In genomic region chr10:80442989-80443388, GRCm38 (mm10) we compare ENCODE assay signal across 23 mouse cellular contexts. TPM values are rescaled to one million over a fixed set of nuclear protein-coding genes. Genes with fewer than 3 reads are reported as not detected.
DNase-seq lines count a peak whose midpoint lies in the region; ATAC-seq lines count a peak whose summit lies in the region.
"Had no signal": no experiment of that assay in that cellular context is flagged by ENCODE, and none has a peak within 500 bp of the region (broad histone marks: within the 10 kb centered on the region; RNA-seq: fewer than 3 reads in every experiment).

No protein-coding gene starts in this region.

- peak; percentile 35 to 51 for DNase-seq in spleen, adult 18-20 months
- no peak for DNase-seq in spleen, postnatal 14 days (ENCODE audit: low spot score in 2 of 2)
- DNase-seq in right cerebral cortex, adult 2 months (ENCODE audit: low spot score in 2 of 2), result no peak
- DNase-seq in forebrain, embryonic 14.5 days (ENCODE audit: low spot score), result no peak
- DNase-seq: adrenal gland, postnatal 10 days; cerebellum, adult 9-10 months; gastrocnemius, postnatal 36 days; kidney, adult 18-20 months; kidney, postnatal 14 days; right cerebral cortex, adult 18-20 months; thymus, postnatal 36 days had no signal

- no peak for ATAC-seq in intestine, embryonic 16.5 days
- no peak for ATAC-seq in intestine, embryonic 15.5 days
- ATAC-seq in activated CD4-positive, CD25-positive, alpha-beta regulatory T cell, adult 4 months, result peak; percentile 54
- ATAC-seq in neutrophil, adult 5-6 weeks (ENCODE audit: extremely low read depth, insufficient number of reproducible peaks, low FRiP score, poor library complexity, severe bottlenecking), result peak; percentile 24
- ATAC-seq in forebrain, embryonic 14.5 days, result no peak
- ATAC-seq: forebrain, embryonic 15.5 days; lung, postnatal 0 days; Patski had no signal

- no peak overlapping the region for H3K4me3 ChIP-seq in intestine, embryonic 16.5 days (ENCODE audit: low read length)
- no peak overlapping the region for H3K4me3 ChIP-seq in intestine, embryonic 15.5 days (replicated peaks)
- no peak overlapping the region for H3K4me3 ChIP-seq in forebrain, embryonic 14.5 days (ENCODE audit: low read depth, low read length)
- H3K4me3 ChIP-seq: forebrain, embryonic 15.5 days; hindbrain, embryonic 15.5 days had no signal

- H3K4me2 ChIP-seq in intestine, embryonic 16.5 days (ENCODE audit: low read depth, low read length), result no peak overlapping the region
- H3K4me2 ChIP-seq in intestine, embryonic 15.5 days (replicated peaks), result no peak overlapping the region
- H3K4me2 ChIP-seq in forebrain, embryonic 14.5 days (ENCODE audit: low read length), result no peak overlapping the region
- H3K4me2 ChIP-seq: forebrain, embryonic 15.5 days; heart, embryonic 11.5 days; hindbrain, embryonic 15.5 days had no signal

- 68% methylated on average over 2 of the region's 2 CpGs for WGBS in intestine, embryonic 16.5 days
- 49% methylated on average over 2 of the region's 2 CpGs for WGBS in intestine, embryonic 15.5 days
- WGBS in forebrain, embryonic 14.5 days, result 58% methylated on average over 2 of the region's 2 CpGs

- no peaks in the 10 kb centered on the region for H3K9me3 ChIP-seq in intestine, embryonic 16.5 days (ENCODE audit: control insufficient read depth, low read length)
- H3K9me3 ChIP-seq in intestine, embryonic 15.5 days, result no peaks in the 10 kb centered on the region
- H3K9me3 ChIP-seq in forebrain, embryonic 14.5 days (replicated peaks; ENCODE audit: control insufficient read depth, low read length), result no peaks in the 10 kb centered on the region
- H3K9me3 ChIP-seq: forebrain, embryonic 15.5 days; hindbrain, embryonic 15.5 days had no signal

- H3K4me1 ChIP-seq in intestine, embryonic 16.5 days (ENCODE audit: control insufficient read depth, insufficient read depth, low read length), result peaks cover 14% of the 10 kb centered on the region
- H3K4me1 ChIP-seq in intestine, embryonic 15.5 days (replicated peaks), result peaks cover 10% of the 10 kb centered on the region
- H3K4me1 ChIP-seq in forebrain, embryonic 14.5 days (ENCODE audit: control insufficient read depth, insufficient read depth, low read length), result no peaks in the 10 kb centered on the region

- H3K9ac ChIP-seq in intestine, embryonic 16.5 days (ENCODE audit: low read depth, low read length), result peak overlapping the region; percentile 31; the same call in 1 of the 2 replicates
- H3K9ac ChIP-seq in intestine, embryonic 15.5 days, result no peak overlapping the region
- H3K9ac ChIP-seq in forebrain, embryonic 14.5 days (ENCODE audit: low read length), result no peak overlapping the region
- H3K9ac ChIP-seq: forebrain, embryonic 15.5 days; hindbrain, embryonic 15.5 days had no signal

- no peaks in the 10 kb centered on the region for H3K27me3 ChIP-seq in intestine, embryonic 16.5 days (replicated peaks; ENCODE audit: control insufficient read depth, insufficient read depth, low read length)
- H3K27me3 ChIP-seq in intestine, embryonic 15.5 days (replicated peaks), result peaks cover 7% of the 10 kb centered on the region
- peaks cover 3% of the 10 kb centered on the region; the same call in 1 of the 2 replicates for H3K27me3 ChIP-seq in forebrain, embryonic 14.5 days (replicated peaks; ENCODE audit: control insufficient read depth, insufficient read depth, low read length)
- H3K27me3 ChIP-seq: Patski had no signal

- no peak overlapping the region for H3K27ac ChIP-seq in intestine, embryonic 16.5 days (ENCODE audit: low read length)
- H3K27ac ChIP-seq in intestine, embryonic 15.5 days, result no peak overlapping the region
- no peak overlapping the region for H3K27ac ChIP-seq in forebrain, embryonic 14.5 days (ENCODE audit: low read depth, low read length)
- H3K27ac ChIP-seq: forebrain, embryonic 15.5 days; hindbrain, embryonic 15.5 days had no signal

- no peaks in the 10 kb centered on the region for H3K36me3 ChIP-seq in intestine, embryonic 16.5 days (ENCODE audit: control insufficient read depth, insufficient read depth, low read length)
- H3K36me3 ChIP-seq in intestine, embryonic 15.5 days, result no peaks in the 10 kb centered on the region
- no peaks in the 10 kb centered on the region for H3K36me3 ChIP-seq in forebrain, embryonic 14.5 days (ENCODE audit: control insufficient read depth, insufficient read depth, low read length)
- H3K36me3 ChIP-seq: forebrain, embryonic 15.5 days; hindbrain, embryonic 15.5 days had no signal

RNA-seq across cellular contexts. Expression of gene Tcf3, which starts 9.5 kb away (rescaled TPM):
- 62.7 and 62.9 TPM in 2 replicates for polyA plus RNA-seq in intestine, embryonic 16.5 days (2015; fragmentation: Nextera tagmentation; extraction: Ambion mirVana)
- 91.7 and 94.2 TPM in 2 replicates for polyA plus RNA-seq in intestine, embryonic 15.5 days (2015; fragmentation: Nextera tagmentation; extraction: Ambion mirVana)
- polyA plus RNA-seq in activated CD4-positive, CD25-positive, alpha-beta regulatory T cell, adult 4 months (2017; shearing (Covaris generic)), result 10 to 100 TPM in 1 of 2 experiments, 1 to 10 TPM in 1; 9.3 to 10.7 TPM
- 81.3 and 86.5 TPM in 2 replicates for total RNA-seq in neutrophil, adult 5-6 weeks (2017)
- polyA plus RNA-seq in forebrain, embryonic 14.5 days (2014; fragmentation: Nextera tagmentation; extraction: Ambion mirVana), result 64.4 and 73.5 TPM in 2 replicates

RNA-seq across cellular contexts. Expression of gene Uqcr11, which starts 36.4 kb away (rescaled TPM):
- 1,179 and 1,252 TPM in 2 replicates for polyA plus RNA-seq in intestine, embryonic 16.5 days (2015; fragmentation: Nextera tagmentation; extraction: Ambion mirVana)
- polyA plus RNA-seq in intestine, embryonic 15.5 days (2015; fragmentation: Nextera tagmentation; extraction: Ambion mirVana), result 890 and 1,161 TPM in 2 replicates
- 100 to 1,000 TPM; 327 to 363 TPM for polyA plus RNA-seq in activated CD4-positive, CD25-positive, alpha-beta regulatory T cell, adult 4 months (2017; shearing (Covaris generic))
- total RNA-seq in neutrophil, adult 5-6 weeks (2017), result 35.4 and 38.2 TPM in 2 replicates
- polyA plus RNA-seq in forebrain, embryonic 14.5 days (2014; fragmentation: Nextera tagmentation; extraction: Ambion mirVana), result 628 and 893 TPM in 2 replicates

RNA-seq across cellular contexts. Expression of gene Mbd3, which starts 43.6 kb away (rescaled TPM):
- 133 and 144 TPM in 2 replicates for polyA plus RNA-seq in intestine, embryonic 16.5 days (2015; fragmentation: Nextera tagmentation; extraction: Ambion mirVana)
- polyA plus RNA-seq in intestine, embryonic 15.5 days (2015; fragmentation: Nextera tagmentation; extraction: Ambion mirVana), result 180 and 201 TPM in 2 replicates
- 10 to 100 TPM; 23.6 to 32.0 TPM for polyA plus RNA-seq in activated CD4-positive, CD25-positive, alpha-beta regulatory T cell, adult 4 months (2017; shearing (Covaris generic))
- 26.9 and 27.0 TPM in 2 replicates for total RNA-seq in neutrophil, adult 5-6 weeks (2017)
- 216 and 221 TPM in 2 replicates for polyA plus RNA-seq in forebrain, embryonic 14.5 days (2014; fragmentation: Nextera tagmentation; extraction: Ambion mirVana)

RNA-seq across cellular contexts. Expression of gene Onecut3, which starts 51.6 kb away (rescaled TPM):
- polyA plus RNA-seq in intestine, embryonic 16.5 days (2015; fragmentation: Nextera tagmentation; extraction: Ambion mirVana), result 0.06 and 0.10 TPM in 2 replicates
- 0.06 and 0.10 TPM in 2 replicates for polyA plus RNA-seq in intestine, embryonic 15.5 days (2015; fragmentation: Nextera tagmentation; extraction: Ambion mirVana)
- polyA plus RNA-seq in activated CD4-positive, CD25-positive, alpha-beta regulatory T cell, adult 4 months (2017; shearing (Covaris generic)), result not detected
- total RNA-seq in neutrophil, adult 5-6 weeks (2017), result not detected in 2 replicates
- polyA plus RNA-seq in forebrain, embryonic 14.5 days (2014; fragmentation: Nextera tagmentation; extraction: Ambion mirVana), result 0.28 and 0.34 TPM in 2 replicates
- total RNA-seq: adrenal gland, postnatal 10 days; common myeloid progenitor, adult 5-6 weeks; gastrocnemius, postnatal 36 days; left cerebral cortex, postnatal 25 days; liver, adult 2 months had no signal
- polyA plus RNA-seq: heart, embryonic 11.5 days; liver, adult 2 months; lung, postnatal 0 days; Patski had no signal

RNA-seq across cellular contexts. Expression of gene Mex3d, which starts 55.5 kb away (rescaled TPM):
- polyA plus RNA-seq in intestine, embryonic 16.5 days (2015; fragmentation: Nextera tagmentation; extraction: Ambion mirVana), result 1.9 and 2.7 TPM in 2 replicates
- polyA plus RNA-seq in intestine, embryonic 15.5 days (2015; fragmentation: Nextera tagmentation; extraction: Ambion mirVana), result 5.5 and 6.9 TPM in 2 replicates
- 1 to 10 TPM in 1 of 2 experiments, under 1 TPM in 1; 0.62 to 1.2 TPM for polyA plus RNA-seq in activated CD4-positive, CD25-positive, alpha-beta regulatory T cell, adult 4 months (2017; shearing (Covaris generic))
- 4.1 and 4.8 TPM in 2 replicates for total RNA-seq in neutrophil, adult 5-6 weeks (2017)
- 16.9 and 17.8 TPM in 2 replicates for polyA plus RNA-seq in forebrain, embryonic 14.5 days (2014; fragmentation: Nextera tagmentation; extraction: Ambion mirVana)

Comparison
In these comparisons a context has a peak if more than half of its experiments do, and no peak if none do; other contexts are left out.
1. DNase-seq: peak in spleen, adult 18-20 months (2 of 2); none in spleen, postnatal 14 days (0 of 2), right cerebral cortex, adult 2 months (0 of 2) and forebrain, embryonic 14.5 days (single experiment).
2. ATAC-seq: peak in activated CD4-positive, CD25-positive, alpha-beta regulatory T cell, adult 4 months (single experiment) and neutrophil, adult 5-6 weeks (single experiment); none in intestine, embryonic 16.5 days (single experiment), intestine, embryonic 15.5 days (single experiment) and forebrain, embryonic 14.5 days (single experiment).